Mouse (Mus musculus) ES-E14 (cell line): ENCODE data around the gene 4930579F01Rik. TPM values are rescaled to one million over a fixed set of nuclear protein-coding genes. Genes with fewer than 3 reads are reported as not detected.
"Not testable (repeated sequence)": the region's sequence is repeated elsewhere in the genome, so short reads cannot be mapped to it uniquely, and the experiment has no call there.

Experiments
- DNase-seq: peaks from one replicate; pipeline ENCODE4 v3.0.0-alpha.2; 2013; ENCODE audit warnings: low read depth, low spot score
- H3K27ac ChIP-seq: 2 replicates; pipeline ENCODE4 v1.5.1; 2012; ENCODE audit warnings: low read depth, mild to moderate bottlenecking, low read length, moderate library complexity, mixed read lengths; ENCODE audit not compliant: poor library complexity, insufficient read depth, severe bottlenecking
- H3K36me3 ChIP-seq: 2 replicates; pipeline ENCODE4 v1.6.1; 2012; ENCODE audit warnings: mild to moderate bottlenecking, low read length, moderate library complexity, mixed read lengths; ENCODE audit not compliant: control insufficient read depth, poor library complexity, insufficient read depth, severe bottlenecking
- H3K4me1 ChIP-seq, 2 experiments: fragments of 150-350 bp in 1 of 2; sonication (generic) in 1 of 2; 2 replicates each; pipeline ENCODE4 v1.6.1; 2012; ENCODE audit warnings: low read length in 2 of 2, mild to moderate bottlenecking in 1 of 2, mixed read lengths in 1 of 2; ENCODE audit not compliant: control insufficient read depth in 2 of 2, insufficient read depth in 2 of 2, poor library complexity in 1 of 2
- H3K4me3 ChIP-seq, 2 experiments: fragments of 150-350 bp in 1 of 2; sonication (generic) in 1 of 2; 2 replicates each; pipeline ENCODE4 v1.5.1; 2012; ENCODE audit warnings: low read length in 2 of 2, low read depth in 1 of 2, mild to moderate bottlenecking in 1 of 2, mixed read lengths in 1 of 2; ENCODE audit not compliant: insufficient read depth in 1 of 2, poor library complexity in 1 of 2, severe bottlenecking in 1 of 2
- H3K9ac ChIP-seq: 2 replicates; pipeline ENCODE4 v1.6.1; 2012; ENCODE audit warnings: low read depth, mild to moderate bottlenecking, low read length, mixed read lengths; ENCODE audit not compliant: poor library complexity, insufficient read depth, severe bottlenecking
- H3K9me3 ChIP-seq: fragments of 150-350 bp; sonication (generic); 2 replicates; pipeline ENCODE4 v1.6.1; 2012; ENCODE audit warnings: low read depth, mild to moderate bottlenecking, low read length; ENCODE audit not compliant: control insufficient read depth, insufficient read depth
- CHD2 ChIP-seq: IDR thresholded peaks from 2 replicates; pipeline ENCODE4 v1.6.1; 2014; ENCODE audit warnings: mild to moderate bottlenecking, low read depth, low read length, inconsistent platforms
- HCFC1 ChIP-seq: IDR thresholded peaks from 2 replicates; pipeline ENCODE4 v1.6.1; 2012; ENCODE audit warnings: low read length, inconsistent platforms, borderline replicate concordance; ENCODE audit not compliant: insufficient read depth
- MAFK ChIP-seq: IDR thresholded peaks from 2 replicates; pipeline ENCODE4 v1.6.1; 2014; ENCODE audit warnings: mild to moderate bottlenecking, low read depth, low read length, inconsistent platforms; ENCODE audit not compliant: insufficient read depth
- ZC3H11A ChIP-seq: IDR thresholded peaks from 2 replicates; pipeline ENCODE4 v1.6.1; 2012; ENCODE audit warnings: low read depth, mild to moderate bottlenecking, inconsistent platforms, low read length, borderline replicate concordance
- ZNF384 ChIP-seq: IDR thresholded peaks from 2 replicates; pipeline ENCODE4 v1.6.1; 2012; ENCODE audit warnings: low read depth, low read length, inconsistent platforms
- in situ Hi-C, 2 experiments: fragments of 600-800 bp; cut with MboI; formaldehyde crosslinking; loops; one replicate each; pipeline ENCODE4 v1.15.1; 2025; ENCODE audit warnings: low sequenced_read_pairs in 2 of 2, inconsistent platforms in 1 of 2; ENCODE audit not compliant: unreplicated experiment in 2 of 2
- total RNA-seq: library from RNA; depleted of rRNA; stranded (reverse); fragments of 300-350 nt; gene quantifications from 2 replicates; pipeline ENCODE4 v1.2.3, GENCODE M21; 2012

The 4930579F01Rik gene
- total RNA-seq, 1 experiment: not detected

- not testable (repeated sequence) for H3K36me3 ChIP-seq, DNase-seq, H3K4me1 ChIP-seq, H3K27ac ChIP-seq, H3K9ac ChIP-seq, H3K4me3 ChIP-seq, H3K9me3 ChIP-seq
- in situ Hi-C loops: loop anchor here in 1 of 2 experiments (25.0 kb wide), 1 partner anchor 351 kb away; no protein-coding TSS in a partner anchor
- peak; percentile 14; the same call in 1 of the 2 replicates for TF ChIP-seq MAFK
Measured at GRCm38 (mm10) chr3:138138146-138138545, 55.5 kb downstream of the 4930579F01Rik start.

GRCm38 (mm10) chr3:138134528-138134927 is 59.1 kb downstream of the 4930579F01Rik start:
- Histone ChIP-seq H3K4me1 (peaks cover 0 to 3% of the 10 kb centered on the region in 2 experiments; a peak in 1 of 4 replicates), H3K4me3 (no peak overlapping the region), H3K9ac (no peak overlapping the region), H3K9me3 (no peaks in the 10 kb centered on the region), H3K36me3 (peaks cover 1% of the 10 kb centered on the region; the same call in 1 of the 2 replicates), H3K27ac (no peak overlapping the region)
- no peak for TF ChIP-seq HCFC1
- no peak for TF ChIP-seq MAFK
- no peak for TF ChIP-seq CHD2
- DNase-seq: no peak
- in situ Hi-C loops: loop anchor here in 1 of 2 experiments (25.0 kb wide), 1 partner anchor 347 kb away; no protein-coding TSS in a partner anchor

- Histone ChIP-seq H3K36me3 (peaks cover 1% of the 10 kb centered on the region; the same call in 1 of the 2 replicates), H3K4me3 (no peak overlapping the region), H3K9me3 (no peaks in the 10 kb centered on the region), H3K4me1 (peaks cover 0 to 3% of the 10 kb centered on the region in 2 experiments; a peak in 1 of 4 replicates), H3K27ac (no peak overlapping the region), H3K9ac (no peak overlapping the region)
- no peak for DNase-seq
- TF ChIP-seq MAFK (no peak), ZC3H11A (no peak), CHD2 (no peak)
- in situ Hi-C loops: loop anchor here in 1 of 2 experiments (25.0 kb wide), 1 partner anchor 347 kb away; no protein-coding TSS in a partner anchor
Measured at GRCm38 (mm10) chr3:138133916-138134315, 59.7 kb downstream of the 4930579F01Rik start.

- Histone ChIP-seq H3K27ac (no peak overlapping the region), H3K4me3 (no peak overlapping the region), H3K4me1 (peaks cover 0 to 3% of the 10 kb centered on the region in 2 experiments; a peak in 1 of 4 replicates), H3K9ac (no peak overlapping the region), H3K9me3 (no peaks in the 10 kb centered on the region), H3K36me3 (no peaks in the 10 kb centered on the region)
- TF ChIP-seq MAFK: no peak
- TF ChIP-seq HCFC1: no peak
- no peak for TF ChIP-seq CHD2
- no peak for TF ChIP-seq ZC3H11A
- TF ChIP-seq ZNF384: no peak
- DNase-seq: no peak
- in situ Hi-C loops: loop anchor here in 1 of 2 experiments (25.0 kb wide), 1 partner anchor 346 kb away; no protein-coding TSS in a partner anchor
Measured at GRCm38 (mm10) chr3:138133463-138133862, 60.2 kb downstream of the 4930579F01Rik start.

GRCm38 (mm10) chr3:138131168-138131567 is 62.5 kb downstream of the 4930579F01Rik start:
- 0 out of 2 replicates have a peak overlapping the region, but pooled peaks have one; percentile 30 for H3K27ac ChIP-seq
- no peaks in the 10 kb centered on the region for H3K36me3 ChIP-seq
- peaks cover 0 to 3% of the 10 kb centered on the region in 2 experiments; a peak in 1 of 4 replicates for H3K4me1 ChIP-seq
- no peak overlapping the region for H3K9ac ChIP-seq
- H3K9me3 ChIP-seq: no peaks in the 10 kb centered on the region
- no peak for DNase-seq
- in situ Hi-C loops: loop anchor here in 1 of 2 experiments (25.0 kb wide), 1 partner anchor 344 kb away; no protein-coding TSS in a partner anchor
- no peak overlapping the region for H3K4me3 ChIP-seq
- TF ChIP-seq ZNF384: no peak
- no peak for TF ChIP-seq MAFK
- no peak for TF ChIP-seq CHD2
- TF ChIP-seq ZC3H11A: no peak
- TF ChIP-seq HCFC1: no peak
